Comparison of ENCODE assay signal across 19 mouse cellular contexts in genomic region chr3:21496166-21496565, GRCm38 (mm10).
"Had no signal": no experiment of that assay in that cellular context is flagged by ENCODE, and none has a peak within 500 bp of the region (broad histone marks: within the 10 kb centered on the region; RNA-seq: fewer than 3 reads in every experiment).

No protein-coding gene starts in this region.

- DNase-seq: kidney, adult 2 months; kidney, postnatal 25 days; layer of hippocampus, adult 9-11 months; liver; liver, postnatal 0 days; thymus, adult 2 months; thymus, postnatal 14 days; thymus, postnatal 4 days had no signal

- H3K27ac ChIP-seq: kidney, postnatal 0 days; limb, embryonic 13.5 days; liver, embryonic 14.5 days; macrophage; neural tube, embryonic 13.5 days had no signal

- H3K4me2 ChIP-seq: limb, embryonic 13.5 days; midbrain, embryonic 13.5 days; neural tube, embryonic 13.5 days had no signal

- ATAC-seq: intestine, postnatal 0 days; liver, postnatal 0 days; midbrain, embryonic 13.5 days had no signal

- H3K9me3 ChIP-seq: limb, embryonic 10.5 days; limb, embryonic 13.5 days; midbrain, embryonic 10.5 days; midbrain, embryonic 13.5 days; neural tube, embryonic 13.5 days had no signal

- H3K4me3 ChIP-seq: layer of hippocampus, adult 2 months; limb, embryonic 10.5 days; limb, embryonic 13.5 days; midbrain, embryonic 10.5 days; midbrain, embryonic 13.5 days; myocyte; neural tube, embryonic 13.5 days had no signal

- H3K36me3 ChIP-seq: limb, embryonic 10.5 days; limb, embryonic 13.5 days; midbrain, embryonic 10.5 days; midbrain, embryonic 13.5 days; neural tube, embryonic 13.5 days had no signal

- H3K27me3 ChIP-seq: limb, embryonic 13.5 days; midbrain, embryonic 13.5 days; neural tube, embryonic 13.5 days had no signal

- H3K9ac ChIP-seq: limb, embryonic 13.5 days; liver, embryonic 14.5 days; liver, postnatal 0 days; midbrain, embryonic 13.5 days; neural tube, embryonic 13.5 days had no signal
